Mouse (Mus musculus) limb, embryonic 14.5 days (tissue): ENCODE measurements around the gene Kcnk6. TPM values are rescaled to one million over a fixed set of nuclear protein-coding genes. Genes with fewer than 3 reads are reported as not detected.

Experiments
- ATAC-seq: fragments of 200-750 bp; cut with Nextera tagmentation; 2 replicates; pipeline ENCODE4 v1.8.0; 2017; ENCODE audit warnings: low read depth, moderate number of reproducible peaks, moderate TSS enrichment; ENCODE audit not compliant: low FRiP score
- DNase-seq: peaks from one replicate; pipeline ENCODE4 v3.0.0-alpha.2; 2015; ENCODE audit warnings: low spot score
- H3K27ac ChIP-seq: fragments of 300-500 bp; sonication (generic); replicated peaks from 2 replicates; pipeline ENCODE4 v1.5.1; 2014; ENCODE audit warnings: low read depth, mild to moderate bottlenecking, low read length, moderate library complexity, mixed read lengths
- H3K27me3 ChIP-seq: fragments of 300-500 bp; sonication (generic); 2 replicates; pipeline ENCODE4 v1.6.1; 2014; ENCODE audit warnings: low read length, mixed read lengths; ENCODE audit not compliant: control insufficient read depth, insufficient read depth
- H3K36me3 ChIP-seq: fragments of 300-500 bp; sonication (generic); 2 replicates; pipeline ENCODE4 v1.6.1; 2014; ENCODE audit warnings: mild to moderate bottlenecking, low read length, moderate library complexity, mixed read lengths; ENCODE audit not compliant: control insufficient read depth, insufficient read depth
- H3K4me1 ChIP-seq: fragments of 300-500 bp; sonication (generic); 2 replicates; pipeline ENCODE4 v1.6.1; 2014; ENCODE audit warnings: antibody characterized with exemption, low read length, mixed read lengths; ENCODE audit not compliant: control insufficient read depth, insufficient read depth
- H3K4me2 ChIP-seq: fragments of 300-500 bp; sonication (generic); replicated peaks from 2 replicates; pipeline ENCODE4 v1.6.1; 2014; ENCODE audit warnings: low read depth, mild to moderate bottlenecking, low read length, moderate library complexity; ENCODE audit not compliant: severe bottlenecking
- H3K4me3 ChIP-seq: fragments of 300-500 bp; sonication (generic); replicated peaks from 2 replicates; pipeline ENCODE4 v1.5.1; 2014; ENCODE audit warnings: low read length
- H3K9ac ChIP-seq: fragments of 300-500 bp; sonication (generic); 2 replicates; pipeline ENCODE4 v1.6.1; 2014; ENCODE audit warnings: mild to moderate bottlenecking, low read depth, low read length, moderate library complexity; ENCODE audit not compliant: severe bottlenecking
- H3K9me3 ChIP-seq: fragments of 300-500 bp; sonication (generic); 2 replicates; pipeline ENCODE4 v1.6.1; 2016; ENCODE audit warnings: low read length; ENCODE audit not compliant: control insufficient read depth
- POLR2A ChIP-seq: fragments of 200-500 bp; IDR thresholded peaks from 2 replicates; pipeline ENCODE4 v1.8.0; 2012; ENCODE audit warnings: inconsistent platforms, mild to moderate bottlenecking, moderate library complexity, borderline replicate concordance; ENCODE audit not compliant: insufficient read depth, insufficient read length; ENCODE audit errors: extremely low read depth
- WGBS: fragments of 180-500 bp; shearing (Covaris S2); extraction: QIAGEN DNeasy Blood & Tissue Kit; methylation state at CpG from one replicate; pipeline ENCODE4 v1.1.7; 2014; 5-methylcytosine and 5-hydroxymethylcytosine counted together
- polyA plus RNA-seq, 2 experiments: library from polyadenylated mRNA; depleted of rRNA in 1 of 2; stranded (reverse) in 1 of 2; unstranded in 1 of 2; fragments of >200 nt; fragmentation: Nextera tagmentation in 1 of 2; extraction: Ambion mirVana in 1 of 2; gene quantifications; 2 replicates each; pipeline versions ENCODE4 v1.2.1 to v1.2.3; 2012 to 2014

The Kcnk6 gene
- polyA plus RNA-seq, 2 experiments = 2.2 to 11.4 TPM

DNA sequence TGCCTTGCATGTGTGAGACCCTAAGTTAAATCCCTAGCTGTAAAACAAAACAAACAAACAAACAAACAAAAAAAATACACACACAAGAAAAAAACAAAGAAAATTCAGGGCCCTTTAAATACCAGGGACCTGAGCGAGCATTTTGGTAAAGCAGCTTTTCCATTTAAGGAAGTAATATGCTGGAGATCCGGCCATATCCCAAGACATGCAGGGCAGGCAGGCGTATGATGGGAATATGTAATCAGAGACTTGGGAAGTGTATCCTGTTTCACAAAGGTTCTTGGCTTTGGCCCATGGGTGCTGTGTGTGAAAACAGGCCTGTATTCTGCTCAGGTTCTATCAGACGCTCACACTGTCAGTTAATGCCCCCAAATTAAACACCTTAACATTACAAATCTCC, 45.2 kb upstream of the Kcnk6 start:
- no peaks in the 10 kb centered on the region for H3K9me3 ChIP-seq
- DNase-seq (no peak), ATAC-seq (no peak)
- TF ChIP-seq POLR2A = no peak
- H3K27ac ChIP-seq = no peak overlapping the region
- peaks cover 15% of the 10 kb centered on the region; the same call in 1 of the 2 replicates for H3K4me1 ChIP-seq
- WGBS = 81% methylated on average over 4 of the region's 4 CpGs
- no peaks in the 10 kb centered on the region; the same call in 1 of the 2 replicates for H3K36me3 ChIP-seq
- no peak overlapping the region for H3K9ac ChIP-seq
- no peak overlapping the region for H3K4me3 ChIP-seq
- no peaks in the 10 kb centered on the region for H3K27me3 ChIP-seq
- no peak overlapping the region for H3K4me2 ChIP-seq

DNA sequence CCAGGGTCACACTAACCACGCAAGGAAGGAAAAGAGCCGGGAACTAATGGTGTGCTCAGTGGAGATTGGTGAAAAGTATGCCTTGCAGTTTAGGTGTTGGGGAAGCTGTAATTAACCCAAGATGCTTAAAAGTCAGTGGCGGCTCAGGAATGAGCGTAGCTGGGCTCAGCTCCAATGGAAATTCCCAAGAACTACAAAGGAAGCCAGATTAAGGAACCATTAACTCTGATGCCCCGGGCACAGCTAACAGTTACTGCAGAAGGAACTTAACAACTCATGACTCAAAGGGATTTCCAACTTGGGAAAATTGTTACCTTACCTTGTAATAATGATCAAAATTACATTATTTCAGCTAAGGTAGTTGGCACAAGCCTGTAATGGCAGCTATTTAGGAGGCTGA, 44.4 kb upstream of the Kcnk6 start:
- no peaks in the 10 kb centered on the region for H3K9me3 ChIP-seq
- H3K27me3 ChIP-seq = no peaks in the 10 kb centered on the region
- ATAC-seq (no peak), DNase-seq (peak; percentile 73)
- H3K4me3 ChIP-seq = no peak overlapping the region
- H3K27ac ChIP-seq = no peak overlapping the region
- 22% methylated on average over 5 of the region's 5 CpGs for WGBS
- no peaks in the 10 kb centered on the region; the same call in 1 of the 2 replicates for H3K36me3 ChIP-seq
- H3K4me2 ChIP-seq = no peak overlapping the region
- no peak for TF ChIP-seq POLR2A
- peaks cover 17% of the 10 kb centered on the region for H3K4me1 ChIP-seq
- no peak overlapping the region for H3K9ac ChIP-seq

DNA sequence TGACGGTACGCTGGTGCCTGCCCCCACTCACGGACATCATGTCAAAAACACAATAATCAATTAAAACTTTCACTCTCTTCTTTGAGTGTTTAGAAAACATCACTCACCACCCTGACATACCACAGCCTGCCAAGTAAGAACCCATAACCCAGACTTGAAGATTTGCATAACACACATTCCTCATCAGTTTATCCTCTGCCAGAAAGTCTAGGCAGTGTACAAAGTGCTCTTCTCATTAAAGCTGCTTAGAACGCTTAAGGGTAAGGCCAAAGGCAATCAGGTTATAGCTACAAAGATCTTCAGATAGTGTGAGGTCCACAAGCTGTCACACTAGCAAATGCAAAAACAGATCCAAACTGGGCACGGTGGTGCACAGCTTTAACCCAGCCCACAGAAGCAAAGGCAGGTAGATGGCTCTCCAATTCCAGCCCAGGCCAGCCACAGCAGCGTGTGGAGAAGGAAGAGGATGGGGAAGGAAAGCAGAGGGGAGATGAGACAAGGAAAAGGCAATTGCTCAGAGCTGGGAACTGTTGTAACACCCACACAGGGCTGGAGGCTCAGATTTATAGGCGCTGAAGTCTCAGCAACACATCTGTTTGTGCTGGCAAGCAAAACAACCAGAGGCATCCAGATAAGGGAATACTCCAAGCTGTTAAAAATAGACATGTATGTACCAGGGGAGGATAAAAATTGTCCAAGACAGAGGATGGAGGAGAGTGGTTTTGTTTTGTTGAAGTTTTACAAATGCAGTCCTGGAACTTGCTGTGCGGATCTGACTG, 39.6 kb upstream of the Kcnk6 start:
- H3K9me3 ChIP-seq = no peaks in the 10 kb centered on the region
- no peak overlapping the region for H3K4me3 ChIP-seq
- no peaks in the 10 kb centered on the region for H3K36me3 ChIP-seq
- H3K27ac ChIP-seq = 0 out of 2 replicates have a peak overlapping the region, but pooled peaks have one; percentile 48
- WGBS = 55% methylated on average over 8 of the region's 8 CpGs
- H3K4me2 ChIP-seq = no peak overlapping the region
- no peak for TF ChIP-seq POLR2A
- no peak for DNase-seq
- no peak for ATAC-seq
- no peak overlapping the region for H3K9ac ChIP-seq
- no peaks in the 10 kb centered on the region for H3K27me3 ChIP-seq
- H3K4me1 ChIP-seq = peaks cover 17% of the 10 kb centered on the region

GRCm38 (mm10) chr7:29270445-29270844, 38.1 kb upstream of the Kcnk6 start:
- Histone ChIP-seq H3K27ac (no peak overlapping the region), H3K4me1 (peaks cover 22% of the 10 kb centered on the region), H3K9me3 (no peaks in the 10 kb centered on the region), H3K4me3 (no peak overlapping the region), H3K27me3 (no peaks in the 10 kb centered on the region), H3K4me2 (no peak overlapping the region), H3K36me3 (no peaks in the 10 kb centered on the region), H3K9ac (no peak overlapping the region)
- DNase-seq = no peak
- 80% methylated on average over 4 of the region's 4 CpGs for WGBS
- TF ChIP-seq POLR2A = no peak
- no peak for ATAC-seq

DNA sequence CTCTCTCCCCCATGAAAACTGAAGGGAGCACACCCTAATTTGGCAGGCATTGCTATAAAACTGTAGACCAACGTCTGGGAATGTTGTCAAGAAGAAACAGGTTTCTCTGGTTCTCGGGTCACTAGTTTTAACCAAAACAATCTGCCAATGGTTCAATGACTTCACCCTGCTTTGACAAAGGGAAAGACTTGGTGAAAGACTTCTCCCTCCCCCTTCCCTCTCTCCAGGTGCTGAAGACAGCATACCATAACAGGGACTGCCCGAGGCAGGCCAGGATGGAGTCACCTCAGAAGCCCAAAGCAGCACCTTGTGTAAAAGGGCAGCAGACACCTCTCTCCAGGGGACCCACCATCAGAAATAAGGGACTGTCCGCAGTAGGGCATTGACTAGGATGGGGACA, 34.6 kb upstream of the Kcnk6 start:
- no peak overlapping the region for H3K9ac ChIP-seq
- no peak for ATAC-seq
- no peaks in the 10 kb centered on the region for H3K27me3 ChIP-seq
- 34% methylated on average over 4 of the region's 4 CpGs for WGBS
- H3K4me1 ChIP-seq = peaks cover 15% of the 10 kb centered on the region
- no peaks in the 10 kb centered on the region for H3K9me3 ChIP-seq
- no peak overlapping the region for H3K27ac ChIP-seq
- no peak overlapping the region for H3K4me2 ChIP-seq
- no peaks in the 10 kb centered on the region for H3K36me3 ChIP-seq
- no peak for TF ChIP-seq POLR2A
- no peak overlapping the region for H3K4me3 ChIP-seq
- no peak for DNase-seq
